Mouse (Mus musculus) kidney, adult 2 months (tissue): ENCODE results near the gene Hdhd5.

Source experiments
- CTCF ChIP-seq: fragments of 200-500 bp; conservative IDR thresholded peaks from 2 replicates; pipeline ENCODE4 v1.5.1; 2011; ENCODE audit warnings: low read depth, mild to moderate bottlenecking, control low read depth, low read length, moderate library complexity, mixed read lengths; ENCODE audit not compliant: insufficient read depth, insufficient read length
- POLR2A ChIP-seq: fragments of 200-500 bp; IDR thresholded peaks from one replicate; pipeline ENCODE4 v1.6.1; 2011; ENCODE audit warnings: low read depth, low read length, control low read depth

GRCm38 (mm10) chr6:120524796-120525195, 6.3 kb downstream of the Hdhd5 start:
- TF ChIP-seq POLR2A (no peak), CTCF (no peak)
